Mouse (Mus musculus): ENCODE results near the gene Ireb2.

- no peak for TF ChIP-seq CTCF (IDR thresholded peaks at IDR 0.05; ENCODE audit: low read depth)
- no peak for TF ChIP-seq EP300 (optimal IDR thresholded peaks at IDR 0.05)
Observed at GRCm38 (mm10) chr9:54942071-54942470, 78.5 kb downstream of the Ireb2 start.
